Mouse (Mus musculus): ENCODE data around the gene Ubxn11.

DNA sequence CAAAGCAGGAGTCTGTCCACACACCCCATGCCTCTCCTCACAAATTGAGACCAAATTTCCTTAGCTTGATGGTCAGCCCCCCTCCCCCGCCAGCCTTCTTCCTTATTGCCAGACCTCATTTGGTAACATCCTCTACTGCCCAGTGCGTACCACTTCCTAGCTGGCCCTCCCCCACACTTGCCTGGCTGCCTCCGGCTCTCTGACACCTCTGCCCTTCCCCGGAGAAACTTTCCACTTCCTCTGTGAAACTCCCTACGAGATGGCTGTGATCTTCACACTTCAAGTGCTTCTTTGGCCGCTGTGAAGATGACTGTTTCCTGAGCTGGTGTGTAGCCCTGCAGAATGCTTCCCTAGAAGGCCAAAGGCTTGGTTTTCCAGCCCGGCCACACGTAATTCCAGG lies 3.7 kb upstream of the Ubxn11 start:
- TF ChIP-seq CTCF (IDR thresholded peaks at IDR 0.05) (no peak), EP300 (IDR thresholded peaks at IDR 0.05; ENCODE audit: insufficient read depth, low read depth, low read length) (no peak)
